Mouse (Mus musculus) NIH3T3 (cell line): ENCODE data around the gene Igfbp6.

Source experiments
- DNase-seq: peaks from one replicate; pipeline ENCODE4 v3.0.0-alpha.2; 2012; ENCODE audit warnings: low read depth

The Igfbp6 gene

DNA sequence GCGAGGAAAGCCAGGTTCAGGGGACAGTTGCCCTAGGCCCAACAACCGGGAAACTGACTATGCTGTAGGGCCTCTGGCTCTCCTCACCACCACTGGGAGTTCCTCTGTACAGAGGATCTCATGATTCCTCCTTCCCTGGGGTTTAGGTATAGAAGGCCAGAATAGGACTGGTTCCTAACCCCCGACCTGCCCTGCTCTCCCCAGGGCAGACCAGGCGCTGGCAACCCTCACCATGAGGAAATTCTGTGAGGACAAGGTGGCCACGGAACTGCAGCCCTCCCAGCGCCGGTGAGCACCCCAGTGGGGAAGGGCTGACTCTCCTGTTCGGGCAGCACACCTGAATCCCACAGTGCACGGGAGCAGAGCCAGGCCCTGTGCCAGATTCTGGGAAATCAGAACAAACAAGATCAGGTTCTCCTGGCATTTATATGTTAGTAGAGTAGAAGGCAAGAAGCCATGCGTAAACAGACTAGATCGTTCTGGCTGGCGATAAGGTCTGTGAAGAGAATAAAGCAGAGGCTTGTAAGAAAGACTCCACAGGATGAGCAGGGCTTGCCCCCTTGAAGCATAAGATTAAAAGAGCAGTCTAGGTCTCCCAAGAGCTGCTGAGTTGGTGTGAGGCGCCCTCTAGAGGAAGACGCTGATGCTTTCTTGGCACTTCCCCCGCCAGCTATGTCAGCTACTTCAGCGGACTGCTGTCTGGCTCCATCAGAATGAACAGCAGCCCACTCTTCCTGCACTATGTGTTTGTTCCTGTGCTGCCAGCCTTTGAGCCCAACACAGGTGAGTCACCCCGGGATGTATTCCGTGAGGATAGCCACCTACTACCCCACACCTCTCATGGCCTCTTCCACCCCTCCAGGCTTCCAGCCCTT, 35.3 kb upstream of the Igfbp6 start:
- peak; percentile 87 for DNase-seq

DNA sequence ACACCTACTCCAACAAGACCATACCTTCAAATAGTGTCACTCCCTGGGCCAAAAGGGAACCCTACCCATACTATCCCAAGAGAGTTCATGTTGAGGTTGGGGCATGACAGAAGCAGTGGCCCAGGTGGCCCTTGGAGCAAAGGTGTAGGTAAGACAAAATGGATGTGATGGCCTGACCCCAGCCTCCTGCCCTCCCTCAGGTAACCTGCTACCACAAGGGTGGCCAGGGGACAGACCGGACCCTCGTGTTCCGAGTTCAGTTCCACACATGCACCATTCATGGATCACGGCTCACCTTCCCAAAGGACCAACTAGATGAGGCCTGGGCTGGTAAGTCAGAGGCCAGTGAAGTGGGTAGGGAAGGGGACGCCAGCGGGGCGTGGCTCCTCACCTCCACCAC, 33.9 kb upstream of the Igfbp6 start:
- DNase-seq = no peak

DNA sequence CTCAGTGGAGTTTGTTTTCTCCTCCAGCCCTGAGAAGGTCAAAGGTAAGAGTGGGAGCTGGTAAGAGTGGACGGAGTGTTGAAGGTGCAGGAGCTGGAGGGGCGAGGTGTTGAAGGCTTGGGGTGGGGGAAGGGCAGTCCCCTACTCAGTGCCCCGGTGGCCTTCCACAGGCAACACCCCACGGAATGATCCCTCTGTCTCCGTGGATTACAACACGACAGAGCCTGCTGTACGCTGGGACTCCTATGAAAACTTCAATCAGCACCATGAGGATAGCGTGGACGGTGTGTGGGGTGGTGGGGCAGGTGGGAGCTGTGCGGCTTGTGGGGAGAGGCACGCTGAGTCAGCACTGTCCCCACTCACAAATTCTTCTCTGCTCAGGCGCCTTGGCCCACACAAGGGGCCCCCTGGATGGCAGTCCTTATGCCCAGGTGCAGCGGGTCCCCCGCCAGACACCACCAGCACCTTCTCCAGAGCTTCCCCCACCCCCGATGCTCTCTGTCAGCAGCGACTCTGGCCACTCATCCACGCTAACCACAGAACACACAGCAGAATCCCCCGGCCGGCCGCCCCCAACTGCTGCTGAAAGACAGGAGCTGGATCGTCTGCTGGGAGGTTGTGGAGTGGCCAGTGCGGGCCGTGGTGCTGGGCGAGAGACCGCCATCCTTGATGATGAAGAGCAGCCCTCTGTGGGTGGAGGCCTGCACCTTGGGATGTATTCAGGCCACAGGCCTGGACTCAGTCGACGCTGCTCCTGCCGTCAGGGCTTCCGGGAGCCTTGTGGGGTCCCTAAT, 33.3 kb upstream of the Igfbp6 start:
- DNase-seq = no peak

DNA sequence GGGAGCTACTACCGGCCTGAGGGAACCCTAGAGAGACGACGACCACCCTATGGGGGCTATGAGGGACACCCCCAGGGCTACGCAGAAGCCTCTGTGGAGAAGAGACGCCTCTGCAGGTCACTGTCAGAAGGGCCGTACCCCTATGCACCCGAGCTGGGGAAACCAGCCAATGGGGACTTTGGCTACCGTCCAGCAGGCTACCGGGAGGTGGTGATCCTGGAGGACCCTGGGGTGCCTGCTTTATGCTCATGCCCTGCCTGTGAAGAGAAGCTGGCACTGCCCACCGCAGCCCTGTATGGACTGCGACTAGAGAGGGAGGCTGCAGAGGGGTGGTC, 32.7 kb upstream of the Igfbp6 start:
- DNase-seq = no peak

DNA sequence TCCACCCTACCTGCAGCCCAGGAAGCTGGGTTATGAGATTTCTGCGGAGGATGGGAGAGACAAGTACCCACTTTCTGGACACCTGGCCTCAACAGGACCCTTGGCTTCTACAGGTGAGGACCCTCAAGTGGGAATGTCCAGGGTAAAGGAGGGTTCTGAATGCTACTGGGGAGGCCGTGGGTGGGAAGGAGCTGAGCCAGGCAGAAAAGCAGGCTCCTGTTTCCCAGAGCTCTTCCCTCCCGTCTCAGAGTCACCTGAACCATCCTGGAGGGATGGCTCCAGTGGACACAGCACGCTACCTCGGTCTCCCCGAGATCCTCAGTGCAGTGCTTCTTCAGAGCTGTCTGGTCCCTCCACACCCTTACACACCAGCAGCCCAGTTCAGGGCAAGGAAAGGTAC, 32.0 kb upstream of the Igfbp6 start:
- no peak for DNase-seq

DNA sequence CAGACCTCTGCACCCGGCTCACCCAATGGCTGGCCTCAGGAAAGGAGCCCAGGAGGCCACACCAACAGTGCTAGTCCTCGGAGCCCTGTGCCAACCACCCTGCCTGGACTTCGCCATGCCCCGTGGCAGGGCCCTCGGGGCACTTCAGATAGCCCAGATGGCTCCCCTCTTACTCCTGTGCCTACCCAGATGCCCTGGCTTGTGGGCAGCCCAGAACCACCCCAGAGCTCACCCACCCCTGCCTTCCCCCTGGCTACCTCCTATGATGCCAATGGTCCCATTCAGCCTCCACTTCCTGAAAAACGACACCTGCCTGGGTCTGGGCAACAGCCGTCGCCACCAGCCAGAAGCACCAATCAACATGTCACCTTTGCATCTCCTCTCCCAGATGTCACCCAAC, 31.3 kb upstream of the Igfbp6 start:
- no peak for DNase-seq

DNA sequence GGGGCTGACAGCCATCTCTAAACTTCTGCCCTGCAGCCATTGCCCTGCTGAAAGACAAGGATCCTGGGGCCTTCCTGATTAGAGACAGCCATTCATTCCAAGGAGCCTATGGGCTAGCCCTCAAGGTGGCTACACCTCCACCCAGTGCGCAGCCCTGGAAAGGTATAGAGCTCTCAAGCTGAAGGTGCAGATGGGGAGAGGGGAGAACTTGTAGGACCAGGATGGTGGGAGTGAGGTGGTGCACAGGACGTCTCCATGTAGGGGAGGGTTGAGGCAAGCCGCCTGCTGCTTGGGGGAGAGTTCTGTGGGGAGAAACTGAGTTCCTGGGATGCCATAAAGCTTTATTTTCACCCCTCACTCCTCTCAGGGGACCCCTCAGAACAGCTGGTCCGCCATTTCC, 30.5 kb upstream of the Igfbp6 start:
- no peak for DNase-seq

DNA sequence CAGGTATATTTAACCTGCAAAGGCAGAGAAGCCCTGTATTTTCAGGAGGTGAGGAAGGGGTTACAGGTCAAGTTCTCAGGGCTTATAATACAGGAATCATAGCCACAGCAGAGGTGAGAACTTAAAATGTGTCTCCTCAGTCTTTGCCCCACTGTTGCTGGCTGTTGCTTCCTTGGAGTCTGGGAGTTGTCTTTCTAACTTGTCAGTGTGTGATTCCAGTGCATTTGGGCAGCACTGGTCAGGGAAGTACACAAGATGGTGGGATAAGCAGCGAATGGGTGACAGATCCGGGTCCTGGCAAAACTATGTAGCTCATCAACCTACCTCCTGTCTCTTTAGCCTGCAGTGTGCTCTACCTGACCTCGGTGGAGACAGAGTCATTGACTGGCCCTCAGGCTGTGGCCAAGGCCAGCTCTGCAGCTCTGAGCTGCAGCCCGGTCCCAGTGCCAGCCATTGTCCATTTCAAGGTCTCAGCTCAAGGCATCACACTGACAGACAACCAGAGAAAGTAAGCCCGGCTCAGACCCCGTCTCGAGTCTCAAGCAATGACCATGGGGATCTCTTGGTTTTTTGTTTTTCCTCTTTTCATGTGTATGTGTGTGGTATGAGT, 29.4 kb upstream of the Igfbp6 start:
- no peak for DNase-seq

DNA sequence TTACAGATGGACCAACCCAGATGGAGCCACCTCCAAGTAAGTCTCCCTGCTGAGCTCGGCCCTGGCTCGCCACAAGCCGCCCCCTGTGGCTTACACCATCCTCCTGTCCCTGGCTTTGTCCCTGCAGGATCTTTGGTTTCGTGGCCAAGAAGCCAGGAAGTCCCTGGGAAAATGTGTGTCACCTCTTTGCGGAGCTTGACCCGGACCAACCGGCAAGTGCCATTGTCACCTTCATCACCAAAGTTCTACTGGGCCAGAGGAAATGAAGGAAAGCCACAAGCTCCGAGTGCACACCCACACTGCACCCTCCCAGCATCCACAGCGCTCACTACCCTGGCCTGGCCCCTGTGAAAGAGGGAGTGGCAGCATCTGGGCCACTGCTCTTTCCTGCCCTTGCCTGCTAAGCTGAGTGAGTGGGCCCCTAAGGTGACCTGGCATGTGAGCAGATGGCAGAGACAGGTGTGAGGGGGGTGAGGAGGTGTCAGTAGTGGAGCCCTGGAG, 28.4 kb upstream of the Igfbp6 start:
- no peak for DNase-seq

DNA sequence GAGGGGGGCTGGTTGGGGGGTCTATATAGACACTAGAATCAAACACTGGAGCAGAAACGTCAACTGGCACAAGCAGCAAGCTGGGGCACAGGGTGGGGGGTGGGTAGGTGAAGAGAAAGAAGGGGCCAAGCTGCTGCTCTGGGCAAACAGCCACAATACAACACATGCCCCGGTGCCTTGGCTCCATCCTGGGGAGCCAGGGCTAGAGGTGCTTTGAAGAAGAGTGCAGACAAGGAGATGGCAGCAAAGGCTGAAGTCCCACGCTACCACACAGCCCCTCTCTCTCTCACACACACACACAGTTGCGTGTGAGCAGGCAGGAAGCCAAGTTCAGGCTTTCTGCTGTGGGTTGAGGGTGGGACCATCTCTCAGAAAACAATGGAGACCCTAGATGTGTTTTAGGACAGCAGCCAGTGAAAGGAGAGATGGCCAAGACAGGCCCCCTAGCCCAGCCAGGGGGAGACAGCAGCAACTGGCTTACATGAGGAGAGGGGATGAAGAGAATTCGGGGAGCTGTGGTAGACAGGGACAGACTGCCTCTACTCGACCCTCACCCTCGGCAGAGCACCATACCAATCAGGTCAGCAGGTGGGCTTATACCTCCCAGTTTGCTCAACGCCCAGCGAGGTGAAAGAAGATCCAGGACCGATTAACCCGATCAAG, 27.3 kb upstream of the Igfbp6 start:
- DNase-seq = no peak

DNA sequence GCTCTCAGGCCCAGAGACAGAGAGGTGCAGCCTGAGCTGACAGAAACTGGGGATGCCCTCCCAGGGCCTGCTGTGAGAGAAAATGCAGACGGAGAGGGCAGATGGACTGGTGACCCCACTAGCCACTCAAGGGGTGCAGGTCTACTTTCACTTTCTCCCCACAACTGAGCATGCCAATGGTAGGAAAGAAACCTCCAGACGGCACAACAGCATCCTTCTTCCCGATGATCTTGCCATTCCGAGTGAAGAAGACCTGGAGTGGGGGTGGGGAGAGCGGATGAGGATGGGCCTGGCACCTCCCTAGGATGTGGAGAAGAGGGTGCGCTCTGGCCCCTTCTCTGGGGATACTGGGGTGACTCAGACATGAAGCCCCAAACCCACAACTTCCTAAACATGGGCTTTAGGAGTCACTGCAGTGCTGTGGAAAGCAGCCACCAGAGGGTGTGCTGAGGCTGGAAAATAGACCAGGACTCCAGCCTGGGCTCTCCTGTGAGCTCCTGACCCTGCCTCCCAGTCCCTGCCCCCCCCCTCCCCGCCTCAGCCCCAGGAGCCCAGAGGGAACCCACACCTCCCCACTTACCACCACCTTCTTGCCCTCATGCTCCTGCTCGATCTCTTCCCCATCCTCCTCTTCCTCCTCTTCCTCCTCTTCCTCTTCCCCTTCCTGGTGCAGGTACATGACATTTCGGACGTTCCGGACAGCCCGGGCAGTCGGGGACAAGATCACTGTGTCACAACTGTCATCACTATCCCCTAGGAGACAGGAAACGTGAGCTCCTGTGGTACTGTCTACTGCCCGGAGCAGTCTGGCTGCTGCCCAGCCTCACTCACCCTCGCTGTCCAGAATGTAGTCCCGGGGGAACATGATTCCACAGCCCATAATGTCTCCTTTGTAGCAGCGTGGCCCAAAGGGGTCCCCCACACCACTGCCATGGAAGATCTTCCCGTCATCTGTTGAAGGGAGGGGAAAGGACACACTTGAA, 26.4 kb upstream of the Igfbp6 start:
- DNase-seq = peak; percentile 80

DNA sequence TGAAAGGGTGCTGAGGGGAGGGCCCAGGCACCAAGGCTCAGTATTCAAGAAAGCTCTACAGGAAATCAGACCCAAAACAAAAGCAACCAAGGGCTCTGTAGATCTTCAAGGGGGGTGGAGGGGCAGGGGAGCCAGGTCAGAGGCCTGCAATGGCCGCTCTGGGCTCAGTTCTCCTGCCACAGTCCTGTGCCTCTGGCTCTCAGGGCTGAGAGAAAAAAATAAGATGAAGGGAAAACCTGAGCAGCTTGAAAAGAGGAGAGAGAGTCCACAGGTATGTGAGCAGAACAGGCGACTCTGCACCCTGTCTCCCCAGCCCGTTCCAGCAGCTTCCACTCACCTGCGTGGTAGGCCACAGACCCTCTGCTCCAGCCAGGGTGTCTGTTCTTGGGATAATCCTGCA, 25.6 kb upstream of the Igfbp6 start:
- no peak for DNase-seq

DNA sequence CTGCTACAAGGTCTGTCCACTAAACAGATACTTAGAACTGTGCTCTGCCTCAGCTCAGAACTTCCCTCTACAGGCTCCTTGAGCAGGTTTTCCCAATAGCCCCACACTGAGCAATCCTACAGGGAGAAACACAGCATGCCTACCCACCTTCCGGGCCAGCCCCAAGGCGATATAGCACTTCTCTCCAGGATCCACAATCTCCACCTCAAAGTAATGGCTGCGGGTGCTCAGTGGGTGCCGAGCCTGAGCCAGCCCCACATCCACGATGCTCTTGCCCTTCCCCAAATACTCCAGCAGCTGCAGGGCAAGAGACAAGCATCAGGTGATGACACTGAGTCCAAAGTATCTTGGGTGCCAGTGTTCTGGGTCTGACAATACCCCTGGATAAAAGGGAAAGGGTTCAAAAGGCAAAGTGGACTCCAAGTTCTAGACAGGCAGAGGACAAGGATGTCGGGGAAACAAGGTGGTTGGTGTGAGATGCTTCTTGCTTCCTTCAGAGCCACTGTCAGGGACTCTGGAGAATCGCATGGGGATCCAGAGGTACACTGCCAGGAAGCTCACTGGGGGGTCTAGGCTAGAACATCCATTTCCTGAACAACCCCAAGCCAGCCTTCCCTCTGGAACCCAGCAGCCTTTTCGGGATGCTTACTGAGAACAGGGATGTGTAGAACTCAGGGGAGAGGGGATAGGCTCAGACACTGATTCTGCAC, 24.9 kb upstream of the Igfbp6 start:
- DNase-seq = no peak

DNA sequence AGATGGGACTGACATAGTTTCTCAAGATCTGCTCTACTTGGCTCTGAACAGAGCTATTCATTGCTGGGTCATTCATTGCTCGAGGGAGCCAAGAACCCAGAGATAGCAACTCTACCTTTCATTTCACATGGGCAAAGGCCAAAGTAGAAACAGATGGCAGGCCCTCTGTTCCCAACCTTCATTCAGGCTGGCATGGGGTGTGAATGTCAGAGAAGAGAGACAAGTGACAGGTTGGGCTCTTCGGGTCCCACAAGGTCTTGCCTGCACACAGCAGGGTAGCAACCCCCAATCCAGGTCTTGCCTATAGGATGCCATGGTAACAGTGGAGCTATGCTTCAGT, 24.4 kb upstream of the Igfbp6 start:
- DNase-seq = no peak

DNA sequence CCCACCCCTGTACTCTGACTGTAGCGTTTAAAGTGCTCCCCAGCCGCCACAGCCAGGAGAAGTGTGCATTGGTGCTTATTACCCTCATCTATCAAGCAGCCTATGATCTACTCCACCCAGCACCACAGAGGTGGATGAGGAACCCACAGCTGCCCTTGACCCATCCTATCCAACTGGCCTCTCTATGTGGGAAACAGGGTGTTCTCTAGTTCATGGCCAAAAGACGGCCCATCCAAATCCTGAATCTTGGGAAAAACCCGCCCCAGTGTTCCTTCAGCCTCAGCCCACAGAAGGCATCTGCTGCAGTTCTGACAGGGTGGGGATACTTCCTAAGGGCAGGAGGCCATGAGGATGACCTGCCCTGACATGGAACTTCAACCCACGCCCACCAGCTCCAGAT, 23.6 kb upstream of the Igfbp6 start:
- DNase-seq = no peak

DNA sequence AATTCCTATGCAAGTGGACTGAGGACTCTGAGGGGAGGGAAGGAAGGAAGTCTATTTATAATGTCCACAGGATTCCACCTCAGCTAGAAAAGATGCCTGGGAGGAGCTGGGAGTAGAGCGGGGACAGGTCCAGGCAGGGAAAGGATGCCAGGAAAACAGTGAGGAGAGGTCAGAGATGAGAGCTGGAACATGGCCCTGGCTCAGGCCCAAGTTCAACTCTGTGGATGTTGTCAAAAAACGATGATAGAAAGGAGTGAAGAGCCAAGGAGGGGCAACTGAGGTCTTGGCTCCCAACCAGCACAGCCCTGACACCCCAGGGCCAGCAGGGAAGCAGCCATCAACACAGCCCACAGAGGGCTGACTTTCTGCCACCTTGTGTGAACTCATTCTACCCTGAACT, 17.9 kb upstream of the Igfbp6 start:
- peak; percentile 66 for DNase-seq

DNA sequence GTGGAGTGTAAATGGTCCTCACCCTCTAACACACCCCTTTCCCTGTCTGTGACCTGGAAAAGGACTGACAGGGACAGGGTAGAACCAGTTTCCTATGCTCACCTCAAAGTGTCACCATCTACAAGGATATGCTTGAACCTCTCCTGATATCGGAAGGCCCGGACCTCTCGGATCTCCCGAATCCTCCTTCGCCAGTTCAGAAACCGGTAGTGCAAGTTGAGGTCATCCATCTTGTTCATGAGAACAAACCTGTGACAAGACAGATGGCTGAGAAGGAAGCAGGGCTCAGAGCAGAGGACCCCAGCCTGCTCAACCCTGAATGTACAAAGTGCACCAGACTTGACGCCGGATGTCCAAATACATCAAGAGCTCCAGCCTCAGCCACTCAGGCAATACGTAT, 10.8 kb upstream of the Igfbp6 start:
- no peak for DNase-seq

DNA sequence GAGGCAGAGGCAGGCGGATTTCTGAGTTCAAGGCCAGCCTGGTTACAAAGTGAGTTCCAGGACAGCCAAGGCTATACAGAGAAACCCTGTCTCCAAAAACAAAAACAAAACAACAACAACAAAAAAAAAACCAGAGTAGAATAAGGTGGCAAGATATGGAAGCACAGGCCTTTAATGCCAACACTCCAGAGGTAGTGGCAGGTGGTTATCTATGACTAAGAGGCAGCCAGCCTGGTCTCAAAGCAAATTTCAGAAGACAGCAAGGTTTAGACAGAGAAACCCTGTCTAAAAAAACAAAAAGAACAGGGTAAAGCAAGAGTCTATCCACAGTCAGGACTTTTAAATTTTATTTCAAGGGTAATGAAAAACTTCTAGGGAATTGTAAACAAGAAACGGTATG, 9.5 kb upstream of the Igfbp6 start:
- DNase-seq = no peak

DNA sequence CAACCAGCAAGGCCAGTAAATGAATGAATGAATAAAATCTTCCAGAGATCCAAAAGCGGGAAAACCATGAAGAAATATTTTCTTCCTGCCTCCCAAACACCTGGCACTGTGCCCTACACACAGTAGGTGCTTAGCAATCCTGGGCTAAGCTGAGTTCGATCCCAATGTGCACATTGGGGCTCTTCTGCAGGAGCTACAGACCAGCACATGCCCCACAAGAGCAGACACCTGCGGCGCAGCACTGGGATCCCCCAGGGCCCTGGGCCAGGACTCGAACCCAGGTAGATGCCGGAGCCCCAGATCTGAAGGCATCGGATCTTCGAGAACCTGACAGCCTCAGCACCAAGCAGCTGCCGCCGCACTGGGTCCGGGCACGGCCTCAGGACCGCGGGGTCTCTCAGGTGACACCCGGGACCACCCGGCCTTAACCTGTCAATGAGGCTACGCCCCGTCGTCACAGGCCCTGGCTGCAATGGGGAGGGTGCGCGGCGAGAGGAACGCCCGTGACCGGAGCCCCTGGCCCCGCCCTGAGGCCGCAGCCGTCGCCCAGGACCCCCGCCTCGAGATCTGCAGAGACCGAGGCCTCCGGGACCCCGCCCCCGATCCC, 8.5 kb upstream of the Igfbp6 start:
- peak; percentile 50 for DNase-seq

DNA sequence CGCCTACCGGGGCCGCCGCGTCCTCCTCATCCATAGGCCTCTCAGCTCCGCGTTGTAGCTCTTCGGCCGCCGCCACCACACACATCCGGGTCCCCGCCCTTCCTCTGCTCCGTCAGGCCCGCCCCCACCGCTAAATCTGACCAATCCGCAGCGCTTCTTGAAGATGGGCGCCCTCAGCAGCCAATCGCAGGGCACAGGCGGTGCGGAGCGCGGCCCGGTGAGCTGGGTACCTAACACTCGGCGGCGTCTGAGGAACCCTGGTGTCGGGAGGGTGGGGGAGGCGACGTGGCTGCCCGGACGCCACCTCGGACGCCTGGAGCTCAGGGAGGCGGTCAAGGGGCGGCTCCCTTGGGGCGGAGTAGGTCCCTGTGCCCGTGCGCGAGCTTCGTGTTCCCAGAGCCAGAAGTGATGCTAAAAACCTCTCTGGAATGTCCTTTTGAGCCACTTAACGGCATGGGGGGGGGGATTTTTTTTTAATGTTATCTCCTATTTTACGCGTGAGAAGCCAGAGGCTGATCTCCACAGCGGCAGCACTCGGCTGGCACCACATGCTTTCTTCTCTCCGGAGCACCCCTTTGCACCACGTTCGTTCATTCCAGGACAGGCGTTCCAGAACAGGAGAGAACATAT, 7.9 kb upstream of the Igfbp6 start, which contains the start of gene Spryd3:
TSS of gene Spryd3 (minus strand) at position 106 of the 630 bp plus-strand sequence.
- DNase-seq = peak; percentile 97
